Mouse (Mus musculus): Measurements from ENCODE around the gene Maff.

DNA sequence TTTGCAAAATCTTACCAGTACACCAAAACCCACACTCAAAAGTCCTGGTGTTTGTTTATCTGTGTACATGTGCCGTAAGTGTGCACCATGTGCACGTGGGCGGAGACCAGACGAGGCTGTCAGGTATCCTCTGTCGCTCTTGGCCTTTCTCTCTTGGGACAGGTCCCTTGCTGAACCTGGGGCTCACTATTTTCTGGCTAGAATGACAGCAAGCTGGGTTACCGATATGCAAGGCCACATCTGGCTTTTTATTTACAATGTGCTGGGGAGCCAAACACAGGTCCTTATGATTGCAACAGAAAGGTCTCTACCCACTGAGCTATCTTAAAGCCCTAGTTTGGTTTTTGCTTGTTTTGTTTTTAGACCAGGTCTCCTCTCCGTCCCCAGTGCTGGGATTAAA is 41.2 kb downstream of the Maff start:
- TF ChIP-seq TAL1 (IDR thresholded peaks at IDR 0.05; ENCODE audit: low read length): no peak
- TF ChIP-seq GATA1 (IDR thresholded peaks at IDR 0.05; ENCODE audit: low read length): no peak
